Mouse (Mus musculus) megakaryocyte, adult 5-6 weeks (primary cell): Measurements from ENCODE around the gene Fam227b. TPM values are rescaled to one million over a fixed set of nuclear protein-coding genes. Genes with fewer than 3 reads are reported as not detected.

Source experiments
- ATAC-seq: 2 replicates; pipeline ENCODE4 v1.8.0; 2016; ENCODE audit warnings: mild to moderate bottlenecking, inconsistent platforms; ENCODE audit not compliant: poor library complexity, severe bottlenecking
- total RNA-seq, 2 experiments: library from RNA; stranded (forward) in 1 of 2; stranded (reverse) in 1 of 2; fragments of 153-499, 151-499 nt in 1 of 2; fragments of 221-1000, 200-1000 nt in 1 of 2; gene quantifications; 2 replicates each; pipeline versions ENCODE4 v1.2.3 to v1.2.4; 2015 to 2017

The Fam227b gene
- total RNA-seq, 2 experiments from 2014 or later, result not detected

- no peak for ATAC-seq
Measured at GRCm38 (mm10) chr2:126006742-126007141, 145.1 kb downstream of the Fam227b start.

- 0 out of 2 replicates have a peak, but pooled peaks have one; percentile 21 for ATAC-seq
Measured at GRCm38 (mm10) chr2:126006088-126006487, 145.7 kb downstream of the Fam227b start.

GRCm38 (mm10) chr2:126002291-126002690, 149.5 kb downstream of the Fam227b start:
- ATAC-seq, result no peak

DNA sequence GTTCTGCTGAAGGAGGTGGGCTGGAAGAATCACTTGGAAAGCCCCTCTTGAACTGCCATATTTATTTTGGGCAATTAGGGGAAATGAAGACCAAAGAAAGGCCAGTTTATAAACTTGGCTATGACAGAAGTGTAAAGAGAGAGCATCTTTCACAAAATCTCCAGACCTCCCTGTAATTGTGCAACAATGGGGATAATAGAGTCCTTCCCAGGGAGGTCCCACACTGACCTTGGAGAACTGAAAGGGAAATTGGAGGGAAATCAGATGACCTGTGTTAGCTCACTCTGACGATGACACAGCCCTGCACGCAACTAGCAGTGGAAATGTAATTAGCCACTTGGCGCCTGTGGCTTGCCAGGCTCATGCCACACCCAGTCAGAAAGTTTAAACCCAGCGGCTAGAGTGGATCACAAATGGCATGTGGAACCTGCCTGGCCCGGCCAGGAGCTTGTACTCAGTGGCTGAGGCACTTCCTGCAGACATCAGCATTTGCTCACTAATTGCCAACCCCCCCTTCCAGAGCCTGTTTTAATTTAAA, 175.9 kb downstream of the Fam227b start:
- ATAC-seq, result no peak

DNA sequence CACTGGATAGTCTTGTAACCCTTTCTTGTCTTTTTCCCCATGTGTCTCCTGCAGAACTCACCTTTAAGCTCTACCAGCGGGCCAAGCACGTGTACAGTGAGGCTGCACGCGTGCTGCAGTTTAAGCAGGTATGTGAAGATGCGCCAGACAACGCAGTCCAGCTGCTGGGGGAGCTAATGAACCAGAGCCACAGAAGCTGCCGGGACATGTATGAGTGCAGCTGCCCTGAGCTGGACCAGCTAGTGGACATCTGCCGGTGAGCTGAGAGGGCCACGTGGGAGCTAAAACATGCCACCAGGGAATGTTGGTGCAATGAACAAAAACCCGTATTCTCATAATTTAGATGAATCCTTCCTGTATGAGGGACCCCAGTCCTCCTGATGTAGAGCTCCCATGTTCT, 176.6 kb downstream of the Fam227b start:
- ATAC-seq, result no peak

- ATAC-seq, result no peak
Measured at GRCm38 (mm10) chr2:125973207-125973606, 178.6 kb downstream of the Fam227b start.

DNA sequence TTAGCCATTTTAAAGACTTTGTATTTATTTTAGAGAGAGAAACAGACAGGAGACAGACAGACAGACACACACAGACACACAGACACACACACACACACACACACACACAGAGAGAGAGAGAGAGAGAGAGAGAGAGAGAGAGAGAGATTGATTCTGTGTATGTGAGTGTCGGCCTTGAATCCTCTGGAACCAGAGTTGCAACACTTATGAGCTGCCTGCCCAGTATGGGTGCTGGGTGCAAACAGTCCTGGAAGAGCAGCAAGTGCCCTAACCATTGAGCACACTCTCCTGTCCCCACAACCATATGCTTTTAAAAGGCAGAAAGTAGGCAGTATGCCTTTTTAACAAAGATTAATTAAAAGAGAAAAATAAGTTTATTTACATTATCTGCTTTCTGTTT, 183.0 kb downstream of the Fam227b start:
- ATAC-seq, result no peak

GRCm38 (mm10) chr2:125948195-125948594, 203.6 kb downstream of the Fam227b start:
- ATAC-seq, result no peak

DNA sequence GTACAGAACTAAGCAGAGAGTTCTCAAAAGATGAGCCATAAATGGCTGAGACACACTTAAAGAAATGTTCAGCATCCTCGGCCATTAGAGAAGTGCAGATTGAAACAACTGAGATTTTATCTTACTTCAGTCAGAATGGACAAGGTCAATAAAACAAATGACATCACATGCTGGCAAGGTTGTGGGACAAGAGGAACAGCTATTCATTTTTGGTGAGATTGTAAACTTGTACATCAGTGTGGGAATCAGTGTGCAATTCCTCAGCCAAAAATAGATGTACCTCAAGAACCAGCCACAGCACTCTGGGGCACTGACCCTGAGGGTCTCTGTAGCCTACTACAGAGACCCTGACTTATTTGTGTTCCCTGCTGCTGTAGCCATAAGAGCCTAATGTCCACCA, 208.5 kb downstream of the Fam227b start:
- ATAC-seq, result no peak

DNA sequence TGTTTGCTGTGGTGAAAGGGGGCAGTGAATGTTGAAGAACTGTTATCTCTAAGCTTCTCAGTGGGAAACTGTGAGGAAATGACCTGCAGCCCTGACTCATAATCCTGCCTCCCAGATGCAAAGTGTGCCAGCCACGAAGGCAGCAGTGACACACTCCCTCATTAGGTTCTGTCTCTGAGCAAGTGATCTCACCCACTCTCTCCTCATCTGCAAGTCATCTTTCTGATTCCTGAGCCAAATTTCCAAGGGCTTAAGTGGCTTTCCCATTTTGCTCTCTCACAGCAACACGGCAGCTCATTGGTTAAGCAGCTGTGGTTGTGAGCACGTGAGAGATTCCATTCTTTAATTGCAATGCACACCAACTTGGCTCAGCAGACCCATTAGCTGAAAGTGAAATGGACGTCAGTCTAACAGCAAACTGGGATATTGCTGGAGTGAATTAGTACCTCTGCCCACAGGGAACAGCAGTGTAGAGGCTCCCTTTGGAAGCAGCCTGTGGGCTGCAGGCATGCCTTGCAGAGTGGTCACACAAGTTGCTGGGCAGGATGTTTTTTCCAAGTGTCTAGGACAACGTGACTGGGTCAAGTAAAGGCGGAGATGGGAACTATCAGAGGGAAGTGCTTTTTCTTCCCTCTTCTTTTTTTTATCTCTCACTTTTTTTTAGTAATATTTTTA, 210.6 kb downstream of the Fam227b start:
- ATAC-seq, result no peak

DNA sequence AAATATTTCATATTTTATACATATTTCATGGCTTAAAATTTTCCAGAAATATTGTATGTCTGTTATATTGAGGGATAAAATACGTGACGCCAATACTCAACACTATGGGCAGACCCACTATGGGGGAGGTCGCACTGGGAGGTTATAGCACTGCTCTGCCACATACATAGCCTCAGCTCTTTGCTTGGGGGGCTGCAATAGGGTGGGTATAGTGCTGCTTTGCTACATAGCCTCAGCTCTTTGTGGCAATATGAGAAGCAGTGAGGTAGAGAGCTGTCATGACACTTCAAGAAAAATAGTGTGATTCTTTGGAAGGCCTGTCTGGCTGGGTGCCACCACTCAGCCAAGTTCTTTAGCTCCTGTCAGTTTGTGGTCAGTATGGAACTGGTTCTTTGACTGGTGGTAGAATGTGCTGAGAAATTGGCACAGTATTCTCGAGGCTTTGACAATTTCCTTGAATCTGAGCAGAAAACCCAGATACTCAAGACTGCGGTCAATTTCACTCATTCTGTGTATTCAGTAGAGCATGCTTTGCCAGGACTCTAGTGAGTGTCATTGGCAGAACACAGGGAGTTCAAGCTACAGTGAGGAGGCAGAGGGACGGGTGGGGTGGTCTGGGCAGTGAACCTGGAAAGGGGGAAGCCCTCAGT, 212.7 kb downstream of the Fam227b start:
- no peak for ATAC-seq

- ATAC-seq, result no peak
Measured at GRCm38 (mm10) chr2:125936396-125936795, 215.4 kb downstream of the Fam227b start.

DNA sequence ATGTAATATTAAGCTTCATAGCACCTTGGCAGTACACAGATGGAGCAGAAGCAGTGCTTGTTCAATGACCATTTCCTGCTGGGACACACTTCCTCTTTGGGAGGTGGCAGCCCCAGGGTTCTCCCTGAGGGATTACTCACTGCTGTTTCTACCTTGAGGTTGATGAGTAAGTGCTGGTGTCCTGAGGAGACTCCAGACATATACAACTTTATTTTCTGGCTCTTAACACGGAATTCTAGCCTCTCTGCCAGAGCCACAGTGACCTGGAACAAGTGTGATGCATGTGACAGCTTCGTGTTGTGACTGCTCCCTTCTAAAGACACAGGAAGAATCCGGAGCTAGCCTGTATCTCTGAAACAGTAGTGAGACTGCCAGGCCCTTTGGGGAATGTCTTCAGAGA, 217.8 kb downstream of the Fam227b start:
- ATAC-seq, result no peak

Other genes with a start within 250 kb of the Fam227b start
- 0.20 TPM in 1 of 2 replicates, not detected in the other for gene Fgf7, start 117.3 kb downstream of the Fam227b start, total RNA-seq (2015)
- 0.49 TPM in 1 of 2 replicates, not detected in the other for gene Fgf7, start 117.3 kb downstream of the Fam227b start, total RNA-seq (2017)
- 4.4 and 8.0 TPM in 2 replicates for gene Dtwd1, start 137 bp upstream of the Fam227b start, total RNA-seq (2015)
- gene Dtwd1, start 137 bp upstream of the Fam227b start, total RNA-seq (2017), result 3.8 and 4.2 TPM in 2 replicates
- 0.18 TPM in 1 of 2 replicates, not detected in the other for gene Gm17555, start 63.1 kb upstream of the Fam227b start, total RNA-seq (2015)
- not detected in 2 replicates for gene Gm17555, start 63.1 kb upstream of the Fam227b start, total RNA-seq (2017)